Mouse (Mus musculus) ES-CJ7 (cell line): ENCODE data around the gene Thsd4.

Experiments used
- DNase-seq: peaks from one replicate; pipeline ENCODE4 v3.0.0; 2011; ENCODE audit warnings: low read depth, low spot score

Thsd4 gene

DNA sequence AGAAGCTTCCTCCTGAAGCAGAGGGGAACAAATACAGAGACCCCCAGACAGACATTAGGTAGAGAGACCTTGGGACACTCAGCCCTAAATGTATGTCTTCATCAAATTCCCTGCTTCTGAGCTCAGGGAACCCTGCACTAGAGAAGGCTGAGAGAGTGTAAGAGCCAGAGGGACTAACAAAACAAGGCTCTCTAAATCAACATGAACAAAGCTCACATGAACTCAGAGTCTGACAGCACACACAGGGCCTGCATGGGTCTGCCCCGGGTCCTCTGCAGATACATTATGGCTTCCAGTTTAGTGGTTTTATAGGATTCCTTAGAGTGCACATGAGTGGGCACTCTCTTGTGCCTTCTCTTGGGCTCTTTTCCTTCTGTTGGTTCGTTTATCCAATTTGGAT lies 140.8 kb downstream of the Thsd4 start:
- no peak for DNase-seq

DNA sequence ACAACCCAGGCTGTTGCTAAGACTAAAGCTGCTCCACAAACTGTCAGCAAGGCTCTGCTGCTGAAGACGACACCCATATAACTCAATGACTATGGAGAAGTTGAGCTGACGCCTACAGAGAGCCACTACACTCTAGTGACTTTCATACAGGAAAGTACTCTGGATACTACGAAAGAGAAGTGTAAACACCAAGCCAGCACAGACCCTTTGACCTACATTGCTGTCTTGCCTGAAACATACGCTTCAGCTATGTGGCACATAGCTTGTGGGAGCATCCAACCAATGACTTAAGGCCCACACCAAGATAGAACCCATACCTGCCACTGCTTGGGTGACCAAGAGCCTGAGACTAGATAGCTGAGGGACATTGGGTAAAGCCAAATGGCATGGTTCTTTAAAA lies 141.3 kb downstream of the Thsd4 start:
- no peak for DNase-seq

GRCm38 (mm10) chr9:60378235-60378634 lies 143.6 kb downstream of the Thsd4 start:
- DNase-seq = no peak

DNA sequence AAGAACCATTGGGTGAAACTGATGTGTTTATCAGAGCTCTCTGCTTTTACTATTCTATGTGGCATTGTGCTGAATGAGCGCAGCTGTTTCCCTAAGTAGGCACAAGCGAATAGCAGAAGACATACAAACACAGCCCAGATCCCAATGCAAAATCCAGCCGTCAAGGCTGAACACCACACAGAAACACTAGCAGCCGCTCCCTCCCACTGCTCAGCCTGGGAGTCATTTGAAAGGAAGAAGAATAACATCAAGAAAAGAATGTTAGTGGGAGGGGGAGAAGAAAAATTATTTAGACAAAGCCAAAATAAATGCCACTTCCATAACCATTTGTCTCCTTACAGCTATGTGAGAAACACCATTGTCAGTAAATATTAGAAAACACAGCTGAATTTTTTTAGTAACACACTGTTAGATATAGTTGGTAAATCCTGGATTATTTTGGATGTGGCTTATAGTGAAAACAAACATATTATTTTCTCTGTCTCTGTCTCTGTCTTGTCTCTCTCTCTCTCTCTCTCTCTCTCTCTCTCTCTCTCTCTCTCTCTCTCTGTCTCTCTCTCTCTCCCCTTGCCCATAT lies 148.6 kb downstream of the Thsd4 start:
- no peak for DNase-seq

GRCm38 (mm10) chr9:60368516-60368915 lies 153.3 kb downstream of the Thsd4 start:
- no peak for DNase-seq

- DNase-seq = no peak
Measured at GRCm38 (mm10) chr9:60367617-60368305, 154.1 kb downstream of the Thsd4 start.

DNA sequence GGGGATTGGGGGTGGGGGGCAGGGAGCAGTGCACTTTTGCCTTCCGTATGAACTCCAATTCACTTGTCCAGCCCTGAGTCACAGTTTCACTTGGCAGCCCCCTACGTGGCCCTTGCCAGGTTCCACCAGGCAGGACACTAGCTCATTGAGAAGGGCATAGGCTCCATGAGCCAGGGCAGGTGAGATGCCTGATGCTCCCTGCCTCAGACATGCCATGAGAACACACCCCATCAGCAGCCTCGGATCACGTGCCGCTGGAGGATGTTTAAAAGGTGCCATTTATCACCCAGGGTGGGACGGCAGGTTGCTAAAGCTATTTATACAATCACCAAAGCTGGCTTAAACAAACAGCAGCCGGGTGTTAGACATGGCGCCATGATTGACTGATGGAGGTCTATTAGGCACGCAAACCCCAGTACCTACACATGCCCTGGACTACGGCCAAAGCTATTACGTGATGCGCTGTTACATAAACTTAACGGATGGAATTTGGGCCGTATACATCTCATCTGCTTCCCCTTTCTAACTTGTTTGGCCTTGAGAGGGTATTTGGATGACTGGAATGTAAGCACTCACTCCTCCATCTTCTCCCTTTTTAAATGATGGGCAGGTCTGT lies 157.6 kb downstream of the Thsd4 start:
- DNase-seq = no peak

- DNase-seq = no peak
Measured at GRCm38 (mm10) chr9:60352351-60352750, 169.5 kb downstream of the Thsd4 start.

- DNase-seq = no peak
Measured at GRCm38 (mm10) chr9:60351153-60351552, 170.7 kb downstream of the Thsd4 start.

DNA sequence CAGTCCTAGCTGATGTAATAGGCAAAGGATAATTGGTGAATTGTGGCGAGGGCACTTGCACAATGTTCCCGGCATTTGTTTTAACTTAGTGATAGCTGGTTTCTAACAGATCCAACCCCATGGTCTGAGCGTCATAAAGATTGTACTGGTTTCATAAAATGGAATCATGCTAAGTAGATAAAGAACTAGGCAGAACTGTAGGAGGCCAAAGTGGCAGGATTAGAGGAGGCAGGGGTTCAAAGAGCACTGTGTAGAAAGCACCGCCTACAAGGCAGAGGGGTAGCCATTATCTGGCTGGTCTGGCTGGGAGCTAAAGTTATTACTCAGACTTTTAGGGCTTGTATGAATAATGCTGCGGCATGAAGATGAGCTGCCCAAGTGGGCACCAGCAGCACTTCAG lies 185.7 kb downstream of the Thsd4 start:
- no peak for DNase-seq

DNA sequence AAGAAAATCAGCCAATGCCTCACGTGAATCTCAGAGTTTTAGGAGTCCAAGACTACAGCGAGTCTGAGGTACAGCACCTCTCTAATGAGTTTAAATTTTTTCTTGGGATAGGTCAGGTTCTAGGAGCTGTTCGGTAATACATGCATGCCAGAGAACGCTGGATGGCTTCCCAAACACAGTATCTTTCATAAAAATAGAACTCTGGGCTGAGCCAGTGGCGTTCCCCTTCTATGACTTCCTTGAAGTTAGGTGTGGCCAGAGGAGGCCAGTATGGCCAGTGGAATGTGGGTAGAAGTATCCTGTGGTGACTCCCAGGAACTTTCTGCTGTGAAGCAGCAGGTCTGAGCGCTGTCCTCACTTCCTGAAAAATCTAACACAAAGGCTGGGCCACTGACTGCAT lies 186.4 kb downstream of the Thsd4 start:
- DNase-seq = no peak

- no peak for DNase-seq
Measured at GRCm38 (mm10) chr9:60329911-60330310, 191.9 kb downstream of the Thsd4 start.

- DNase-seq = no peak
Measured at GRCm38 (mm10) chr9:60324716-60325115, 197.1 kb downstream of the Thsd4 start.

DNA sequence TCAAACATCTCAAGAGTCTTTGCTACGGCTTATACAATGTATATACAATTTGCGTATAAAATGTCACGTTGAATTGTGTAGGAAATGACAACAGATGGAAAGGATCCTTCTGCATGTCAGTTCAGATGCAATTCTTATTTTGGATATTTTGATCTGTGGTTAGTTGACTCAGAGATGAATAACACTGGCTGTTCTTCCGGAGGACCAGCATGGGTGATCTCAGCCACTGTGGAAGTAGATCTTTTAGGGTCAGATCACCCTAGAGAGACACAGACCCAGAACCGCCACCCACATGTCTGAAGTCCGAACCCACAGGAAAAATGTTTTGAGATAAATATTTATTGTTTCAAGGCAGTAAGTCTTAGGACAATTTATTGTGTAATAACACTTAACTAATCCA lies 198.4 kb downstream of the Thsd4 start:
- DNase-seq = no peak

GRCm38 (mm10) chr9:60317291-60317690 lies 204.6 kb downstream of the Thsd4 start:
- DNase-seq = no peak

GRCm38 (mm10) chr9:60316510-60316909 lies 205.3 kb downstream of the Thsd4 start:
- DNase-seq = no peak

DNA sequence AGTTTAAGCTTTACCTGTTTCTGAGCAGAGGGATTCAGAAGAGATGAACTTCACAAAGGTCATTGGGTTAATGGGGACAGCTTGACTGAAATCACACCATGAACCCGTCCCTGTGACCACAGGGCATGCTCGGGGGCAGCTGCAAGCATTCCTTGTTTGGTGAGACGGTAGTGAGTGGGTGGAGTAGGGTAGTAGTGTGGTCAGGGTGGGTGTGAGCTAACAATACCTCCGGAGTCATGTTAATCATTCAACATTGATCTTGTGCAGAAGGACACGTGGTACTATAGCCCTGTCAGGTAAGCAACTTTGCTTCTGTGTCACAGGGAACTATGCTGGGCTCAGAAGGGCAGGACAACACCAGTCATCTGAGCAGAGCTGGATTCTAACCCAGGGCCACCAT lies 206.3 kb downstream of the Thsd4 start:
- no peak for DNase-seq

GRCm38 (mm10) chr9:60313661-60314060 lies 208.2 kb downstream of the Thsd4 start:
- DNase-seq = no peak

- DNase-seq = no peak
Measured at GRCm38 (mm10) chr9:60312670-60313069, 209.2 kb downstream of the Thsd4 start.

- DNase-seq = no peak
Measured at GRCm38 (mm10) chr9:60311594-60312128, 210.2 kb downstream of the Thsd4 start.

DNA sequence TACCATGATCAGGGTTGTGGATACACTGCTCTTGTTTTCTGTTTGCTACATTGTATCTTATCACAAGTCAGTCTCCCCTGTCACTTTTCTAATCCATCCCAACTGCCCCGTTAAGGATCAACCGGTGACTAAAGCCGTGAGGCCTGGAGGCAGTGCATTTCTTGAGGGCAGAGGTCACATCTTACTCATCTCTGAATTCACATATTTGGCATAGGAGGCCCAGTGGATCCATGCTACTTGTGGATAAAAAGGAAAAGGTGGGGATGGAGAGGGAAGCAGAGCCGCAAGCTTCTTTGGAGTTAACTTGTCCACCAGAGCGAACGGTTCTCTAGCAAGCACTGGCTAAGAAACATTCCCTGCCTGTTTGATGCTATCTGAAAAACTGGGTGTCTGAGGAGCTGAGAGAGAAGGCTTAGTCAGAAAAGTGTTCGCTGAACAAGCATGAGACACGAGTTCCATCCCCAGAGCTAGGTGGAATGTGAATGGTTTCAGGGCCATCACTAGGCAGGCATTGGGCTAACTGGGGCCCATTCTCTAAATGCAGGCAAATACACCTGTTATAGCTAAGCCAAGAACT lies 211.0 kb downstream of the Thsd4 start:
- DNase-seq = no peak
